Mouse (Mus musculus) liver, embryonic 14.5 days (tissue): ENCODE results near the gene Letm1. TPM values are rescaled to one million over a fixed set of nuclear protein-coding genes. Genes with fewer than 3 reads are reported as not detected.

ENCODE experiments used
- ATAC-seq: fragments of 200-750 bp; cut with Nextera tagmentation; 2 replicates; pipeline ENCODE4 v1.8.0; 2017; ENCODE audit warnings: moderate number of reproducible peaks, mild to moderate bottlenecking, moderate library complexity; ENCODE audit not compliant: insufficient read depth
- DNase-seq, 3 experiments: peaks; one replicate each; pipeline ENCODE4 v3.0.0-alpha.2; 2012 to 2013; ENCODE audit warnings: low read depth in 3 of 3, low spot score in 3 of 3
- H3K27ac ChIP-seq: fragments of 300-500 bp; sonication (generic); 2 replicates; pipeline ENCODE4 v1.5.1; 2014; ENCODE audit warnings: moderate library complexity, mild to moderate bottlenecking, control low read depth, inconsistent platforms
- H3K27me3 ChIP-seq: fragments of 300-500 bp; sonication (generic); 2 replicates; pipeline ENCODE4 v1.6.1; 2014; ENCODE audit warnings: mild to moderate bottlenecking, low read length, moderate library complexity; ENCODE audit not compliant: control insufficient read depth, insufficient read depth
- H3K36me3 ChIP-seq: fragments of 300-500 bp; sonication (generic); replicated peaks from 2 replicates; pipeline ENCODE4 v1.6.1; 2014; ENCODE audit warnings: low read depth; ENCODE audit not compliant: control insufficient read depth, insufficient read depth
- H3K4me1 ChIP-seq, 2 experiments: fragments of 200-500 bp in 1 of 2; fragments of 300-500 bp in 1 of 2; sonication (generic) in 1 of 2; replicated peaks; 2 replicates each; pipeline ENCODE4 v1.6.1; 2012 to 2014; ENCODE audit warnings: antibody characterized with exemption in 1 of 2, inconsistent platforms in 1 of 2, low read length in 1 of 2; ENCODE audit not compliant: control insufficient read depth in 2 of 2, insufficient read depth in 2 of 2
- H3K4me2 ChIP-seq: fragments of 300-500 bp; sonication (generic); 2 replicates; pipeline ENCODE4 v1.6.1; 2014; ENCODE audit warnings: low read depth, mild to moderate bottlenecking, control low read depth, moderate library complexity
- H3K4me3 ChIP-seq, 2 experiments: fragments of 200-500 bp in 1 of 2; fragments of 300-500 bp in 1 of 2; sonication (generic) in 1 of 2; 2 replicates each; pipeline ENCODE4 v1.5.1; 2012 to 2014; ENCODE audit warnings: low read depth in 2 of 2, low read length in 2 of 2, mild to moderate bottlenecking in 2 of 2, control low read depth in 1 of 2, inconsistent platforms in 1 of 2, moderate library complexity in 1 of 2; ENCODE audit not compliant: insufficient read depth in 1 of 2
- H3K9ac ChIP-seq: fragments of 300-500 bp; sonication (generic); replicated peaks from 2 replicates; pipeline ENCODE4 v1.6.1; 2014; ENCODE audit warnings: mild to moderate bottlenecking, control low read depth, moderate library complexity
- H3K9me3 ChIP-seq: fragments of 300-500 bp; sonication (generic); 2 replicates; pipeline ENCODE4 v1.6.1; 2016; ENCODE audit warnings: low read length, mixed read lengths; ENCODE audit not compliant: control insufficient read depth
- CTCF ChIP-seq: IDR thresholded peaks from 2 replicates; pipeline ENCODE4 v1.5.1; 2016; ENCODE audit warnings: antibody characterized with exemption, low read depth, control low read depth
- EP300 ChIP-seq: IDR thresholded peaks from 2 replicates; pipeline ENCODE4 v1.6.1; 2016; ENCODE audit warnings: antibody characterized with exemption, low read depth
- WGBS: fragments of 180-500 bp; shearing (Covaris S2); extraction: QIAGEN DNeasy Blood & Tissue Kit; methylation state at CpG from one replicate; pipeline ENCODE4 v1.1.7; 2014; ENCODE audit not compliant: insufficient replicate concordance; 5-methylcytosine and 5-hydroxymethylcytosine counted together
- polyA plus RNA-seq, 2 experiments: library from polyadenylated mRNA; depleted of rRNA in 1 of 2; stranded (reverse) in 1 of 2; unstranded in 1 of 2; fragments of >200 nt; fragmentation: Nextera tagmentation in 1 of 2; extraction: Ambion mirVana in 1 of 2; gene quantifications; 2 replicates each; pipeline versions ENCODE4 v1.2.1 to v1.2.3; 2012 to 2014

Gene Letm1
- polyA plus RNA-seq, 2 experiments = 7.9 to 13.4 TPM

DNA sequence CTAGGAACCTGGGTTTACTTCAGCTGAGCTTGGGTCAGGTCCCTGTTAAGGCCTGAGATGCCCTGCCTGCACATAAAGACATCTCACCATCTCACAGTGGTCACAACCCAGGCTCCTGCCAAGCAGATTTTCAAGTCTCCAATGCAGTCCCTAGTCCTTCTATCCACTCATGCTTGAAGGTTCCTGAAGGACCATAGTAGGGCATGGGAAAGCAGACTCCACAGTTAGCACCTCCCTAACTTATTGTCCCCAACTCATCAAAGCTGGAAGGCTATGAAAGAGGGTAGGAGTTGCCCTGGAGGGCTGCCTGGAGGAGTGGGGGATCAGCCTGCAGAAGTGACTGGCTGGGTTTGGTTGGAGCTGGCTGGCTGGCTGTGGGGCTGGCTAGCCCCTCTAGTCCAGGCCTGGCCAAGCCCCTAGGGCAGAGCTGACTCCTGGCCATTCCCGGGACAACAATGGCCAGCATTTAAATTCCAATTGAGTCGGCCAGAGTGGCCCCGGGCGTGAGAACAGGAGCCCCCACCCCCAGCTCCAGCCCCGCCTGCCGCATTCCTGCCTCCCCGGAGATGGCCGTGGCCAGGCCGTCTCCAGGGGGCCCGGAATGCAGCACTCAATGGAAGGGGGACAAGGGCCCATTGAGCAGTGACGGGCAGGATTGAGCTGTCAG, 77.5 kb downstream of the Letm1 start:
- Histone ChIP-seq H3K9me3 (no peaks in the 10 kb centered on the region), H3K4me1 (peaks cover 0 to 13% of the 10 kb centered on the region in 2 experiments; a peak in 2 of 4 replicates), H3K9ac (no peak overlapping the region), H3K4me2 (no peak overlapping the region), H3K4me3 (no peak overlapping the region), H3K27ac (no peak overlapping the region), H3K27me3 (no peaks in the 10 kb centered on the region), H3K36me3 (no peaks in the 10 kb centered on the region)
- TF ChIP-seq CTCF (no peak), EP300 (no peak)
- ATAC-seq (no peak), DNase-seq (no peak)
- 58% methylated on average over 11 of the region's 11 CpGs for WGBS

GRCm38 (mm10) chr5:33703999-33704398, 78.6 kb downstream of the Letm1 start:
- Histone ChIP-seq H3K9me3 (no peaks in the 10 kb centered on the region), H3K27ac (no peak overlapping the region), H3K36me3 (no peaks in the 10 kb centered on the region), H3K4me3 (no peak overlapping the region), H3K4me2 (no peak overlapping the region), H3K9ac (no peak overlapping the region), H3K4me1 (peaks cover 0 to 18% of the 10 kb centered on the region in 2 experiments; a peak in 2 of 4 replicates), H3K27me3 (no peaks in the 10 kb centered on the region)
- TF ChIP-seq CTCF (no peak), EP300 (no peak)
- 58% methylated on average over 8 of the region's 8 CpGs for WGBS
- ATAC-seq (no peak), DNase-seq (no peak)

- Histone ChIP-seq H3K9me3 (no peaks in the 10 kb centered on the region), H3K4me2 (no peak overlapping the region), H3K4me1 (peaks cover 0 to 18% of the 10 kb centered on the region in 2 experiments; a peak in 2 of 4 replicates), H3K27ac (no peak overlapping the region), H3K27me3 (no peaks in the 10 kb centered on the region), H3K36me3 (no peaks in the 10 kb centered on the region), H3K4me3 (no peak overlapping the region), H3K9ac (no peak overlapping the region)
- ATAC-seq (no peak), DNase-seq (no peak)
- TF ChIP-seq EP300 (no peak), CTCF (no peak)
- WGBS = 60% methylated on average over 11 of the region's 11 CpGs
Measured at GRCm38 (mm10) chr5:33701832-33702231, 80.8 kb downstream of the Letm1 start.

DNA sequence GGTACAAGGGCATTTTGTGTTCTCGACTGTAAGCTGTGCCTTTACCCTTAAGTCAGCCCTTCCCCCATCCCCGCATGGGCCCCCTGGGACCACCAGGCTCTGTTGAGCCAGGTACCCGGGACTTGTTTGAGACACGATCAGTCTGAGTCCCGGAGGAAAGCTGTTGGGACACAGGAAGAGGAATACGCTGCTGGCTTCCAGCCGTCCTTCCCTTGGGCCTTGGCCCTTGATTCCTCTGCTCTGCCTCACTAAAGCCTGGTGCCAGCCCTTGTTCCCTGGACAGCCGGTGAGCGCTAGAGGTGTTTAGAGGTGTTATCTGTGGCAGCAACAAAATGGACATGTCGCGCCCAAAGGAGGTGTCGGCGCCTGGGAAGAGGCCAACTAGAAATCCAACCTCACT, 82.6 kb downstream of the Letm1 start:
- Histone ChIP-seq H3K4me1 (peaks cover 0 to 9% of the 10 kb centered on the region in 2 experiments; a peak in 2 of 4 replicates), H3K27me3 (peaks cover 18% of the 10 kb centered on the region), H3K4me2 (no peak overlapping the region), H3K9me3 (no peaks in the 10 kb centered on the region), H3K36me3 (no peaks in the 10 kb centered on the region), H3K27ac (no peak overlapping the region), H3K4me3 (no peak overlapping the region), H3K9ac (no peak overlapping the region)
- TF ChIP-seq EP300 = no peak
- DNase-seq (no peak), ATAC-seq (no peak)
- 49% methylated on average over 13 of the region's 13 CpGs for WGBS

GRCm38 (mm10) chr5:33698669-33699068, 83.9 kb downstream of the Letm1 start:
- Histone ChIP-seq H3K36me3 (no peaks in the 10 kb centered on the region), H3K9ac (no peak overlapping the region), H3K9me3 (no peaks in the 10 kb centered on the region), H3K27me3 (peaks cover 25% of the 10 kb centered on the region), H3K4me1 (peaks cover 0 to 11% of the 10 kb centered on the region in 2 experiments; a peak in 2 of 4 replicates), H3K27ac (no peak overlapping the region), H3K4me3 (no peak overlapping the region), H3K4me2 (no peak overlapping the region)
- WGBS = 71% methylated on average over 5 of the region's 5 CpGs
- ATAC-seq = no peak
- no peak for DNase-seq
- no peak for TF ChIP-seq CTCF
- no peak for TF ChIP-seq EP300
